Mouse (Mus musculus) erythroid progenitor cell, adult 5-6 weeks (primary cell): Measurements from ENCODE around the gene Tmem273. TPM values are rescaled to one million over a fixed set of nuclear protein-coding genes. Genes with fewer than 3 reads are reported as not detected.

ENCODE experiments used
- ATAC-seq: replicated peaks from 2 replicates; pipeline ENCODE4 v1.8.0; 2016; ENCODE audit warnings: moderate number of reproducible peaks, mild to moderate bottlenecking, moderate TSS enrichment, inconsistent platforms; ENCODE audit not compliant: poor library complexity, low FRiP score, severe bottlenecking
- total RNA-seq, 2 experiments: library from RNA; stranded (forward) in 1 of 2; stranded (reverse) in 1 of 2; fragments of 150-400 nt in 1 of 2; fragments of 186-747, 209-891 nt in 1 of 2; gene quantifications; 2 replicates each; pipeline versions ENCODE4 v1.2.3 to v1.2.4; 2015 to 2017; ENCODE audit warnings: low replicate concordance in 2 of 2

Tmem273 gene
- total RNA-seq, 2 experiments from 2014 or later = 4.6 to 15.4 TPM

DNA sequence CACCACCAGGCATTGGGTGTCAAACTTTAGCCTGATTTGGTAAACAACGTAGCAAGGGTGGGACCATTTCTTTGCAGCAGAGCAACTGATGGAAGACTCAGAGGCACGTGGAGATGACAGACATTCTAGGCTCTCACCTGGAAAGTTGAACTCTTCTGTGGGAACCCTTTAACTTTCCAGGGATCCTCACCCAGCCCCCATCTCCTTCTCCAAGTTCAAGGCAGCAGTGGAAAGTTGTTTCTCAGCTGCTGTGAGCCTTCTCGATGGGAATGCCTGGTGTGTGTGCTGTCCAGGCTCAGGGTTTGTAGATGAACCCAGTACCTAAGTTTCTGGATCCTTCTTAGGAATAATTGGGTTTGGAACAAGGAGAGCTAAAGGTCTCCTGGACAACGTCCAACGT is 70.5 kb downstream of the Tmem273 start:
- ATAC-seq = no peak

DNA sequence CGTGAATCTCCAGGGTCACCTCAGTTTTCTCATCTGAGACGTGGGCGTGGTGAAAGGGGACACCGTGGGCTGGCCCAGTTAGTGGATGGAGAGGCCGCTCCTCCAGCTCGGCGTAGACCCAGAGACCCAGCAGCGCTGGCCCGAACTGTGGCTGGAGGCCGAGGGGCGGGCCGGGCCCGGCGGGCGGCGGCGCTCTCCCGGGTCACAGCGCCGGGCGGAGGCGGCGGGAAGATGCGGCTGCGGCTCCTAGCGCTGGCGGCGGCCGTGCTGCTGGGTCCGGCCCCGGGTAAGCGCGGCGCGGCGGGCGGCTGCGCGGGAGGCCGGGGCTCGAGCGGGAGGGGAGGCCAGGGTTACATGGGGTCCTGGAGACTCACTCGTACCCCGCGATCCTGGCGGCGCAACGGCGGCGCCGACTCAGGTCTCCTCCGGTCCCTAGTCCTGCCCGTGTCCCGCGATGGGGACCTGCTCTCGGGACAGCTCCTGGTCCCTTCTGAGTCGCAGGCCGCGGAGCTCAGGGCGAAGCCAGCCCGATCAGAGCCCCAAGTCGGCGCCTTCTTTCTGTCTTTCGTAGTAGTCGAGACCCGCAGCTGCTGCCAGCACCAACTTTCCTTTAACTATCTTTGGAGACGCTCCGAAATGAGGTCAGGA is 71.0 kb downstream of the Tmem273 start, which contains the start of gene Vstm4:
TSS of gene Vstm4 (plus strand) at position 76 of the 648 bp plus-strand sequence.
- ATAC-seq = no peak

DNA sequence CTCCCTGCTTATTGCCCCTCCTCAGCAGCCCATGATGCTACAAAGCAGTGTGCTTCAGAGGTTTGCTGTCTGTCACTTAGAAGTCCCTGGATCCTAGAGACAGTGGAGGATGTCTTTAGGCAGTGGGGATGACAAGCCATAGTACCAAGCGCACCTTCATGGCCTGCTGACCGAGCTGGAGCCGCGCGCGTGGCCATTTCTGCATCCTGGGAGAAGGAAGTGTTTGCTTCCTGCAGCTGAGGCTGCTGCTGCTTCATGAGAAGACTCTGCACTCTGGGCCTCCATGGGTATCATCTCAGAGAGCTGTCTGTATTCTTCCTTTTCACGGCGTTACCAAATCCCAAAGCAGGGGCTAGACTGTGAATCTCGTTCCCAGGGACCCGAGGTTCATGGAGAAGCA is 72.6 kb downstream of the Tmem273 start:
- no peak for ATAC-seq

DNA sequence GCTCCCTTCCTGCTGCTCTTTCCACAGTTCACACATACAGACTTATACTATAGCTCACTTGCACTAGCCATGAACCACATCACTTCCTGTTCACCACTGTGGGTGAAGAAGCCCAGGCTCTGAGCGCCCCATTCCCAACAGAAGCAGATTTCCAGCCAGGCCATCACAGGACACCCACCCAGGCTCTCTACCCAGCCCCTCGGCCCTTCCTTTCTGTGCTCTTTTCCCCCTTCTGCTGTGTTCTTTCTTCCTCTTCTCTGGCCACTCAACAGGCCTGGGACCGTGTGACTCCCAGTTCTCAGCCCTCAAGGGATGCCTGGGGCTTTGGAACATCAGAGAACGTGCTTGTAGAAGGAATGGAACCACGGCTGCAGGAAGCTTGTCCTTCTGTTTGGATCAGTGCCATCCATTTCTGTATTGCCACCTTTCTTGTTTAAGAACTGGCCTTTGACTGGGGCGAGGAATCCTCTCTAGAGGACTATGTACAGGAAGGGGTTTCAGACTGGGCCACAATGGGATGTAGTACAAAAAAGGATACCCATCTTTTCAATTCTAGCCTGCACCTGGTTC is 73.3 kb downstream of the Tmem273 start:
- no peak for ATAC-seq

DNA sequence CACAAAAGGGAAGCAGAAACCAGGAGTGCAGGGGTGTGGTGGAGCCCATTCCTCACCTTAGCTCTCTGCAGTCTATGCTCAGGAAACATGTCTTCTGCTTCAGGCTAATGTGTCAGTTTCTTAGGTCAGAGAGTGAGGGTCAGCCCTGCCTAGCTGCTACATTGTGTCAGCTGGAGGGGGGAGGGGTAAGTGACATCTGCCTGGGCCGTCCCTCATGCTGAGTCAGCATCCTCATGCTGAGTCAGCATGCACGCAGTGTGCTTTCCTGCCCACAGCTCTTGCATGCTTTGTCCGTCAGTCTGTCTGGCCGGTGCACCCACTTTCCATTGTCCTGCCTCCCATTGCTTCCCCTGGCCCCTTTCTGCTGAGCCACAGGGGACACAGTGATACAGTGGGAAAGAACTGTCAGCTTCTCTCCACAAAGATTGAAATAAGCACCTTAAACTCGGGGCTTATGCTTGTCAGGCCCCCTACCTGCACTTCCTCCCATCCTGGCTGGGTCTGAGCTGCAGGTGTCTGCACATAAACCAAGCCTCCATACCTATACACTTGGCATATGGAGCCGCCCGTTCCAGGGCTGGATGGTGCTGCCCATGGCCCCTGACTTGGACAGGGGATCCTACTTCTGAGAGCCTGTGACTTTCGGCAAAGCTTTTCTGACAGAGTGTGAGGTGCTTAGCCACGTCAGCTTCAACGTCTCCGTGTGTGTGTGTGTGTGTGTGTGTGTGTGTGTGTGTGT is 74.2 kb downstream of the Tmem273 start:
- ATAC-seq = no peak

DNA sequence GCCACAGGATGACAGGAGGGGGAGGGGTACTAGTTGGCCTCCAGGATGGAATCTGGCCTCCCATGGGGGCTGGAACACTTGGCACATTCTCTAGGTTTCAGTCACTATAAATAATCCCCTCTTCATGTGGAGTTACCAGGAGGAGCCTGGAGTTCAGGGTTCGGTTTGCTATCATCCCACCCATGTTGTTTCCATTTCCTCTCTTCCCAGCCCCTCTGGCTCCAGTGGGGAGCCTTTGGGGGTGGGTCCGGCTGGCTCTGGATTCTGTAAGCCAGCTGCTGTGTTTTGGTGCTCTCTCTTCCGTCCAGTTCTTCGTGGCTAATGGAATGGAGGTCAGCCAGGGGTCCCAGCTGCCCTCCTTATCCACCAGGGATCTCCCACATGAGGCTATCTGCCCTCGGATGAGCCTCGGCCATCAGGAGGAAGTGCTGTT is 75.4 kb downstream of the Tmem273 start:
- ATAC-seq = no peak

DNA sequence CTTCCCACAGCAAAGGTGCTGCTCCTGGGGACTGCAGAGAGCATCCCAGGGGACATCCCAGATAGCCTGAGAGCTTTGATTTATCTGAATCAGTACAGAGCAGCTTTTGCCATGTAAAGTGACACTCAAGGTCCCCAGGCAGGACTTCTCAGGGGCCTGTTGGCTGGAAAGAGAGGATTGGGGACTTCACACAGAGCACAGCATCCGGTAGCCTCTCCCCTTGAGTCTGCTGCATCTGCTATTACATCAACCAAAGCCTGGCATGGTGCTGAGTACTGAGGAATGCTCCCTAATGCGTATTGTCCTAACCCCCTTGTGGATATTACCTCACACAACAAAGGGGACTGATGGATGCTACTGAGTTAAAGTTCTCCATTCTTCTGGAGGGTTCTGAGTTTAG is 75.9 kb downstream of the Tmem273 start:
- ATAC-seq = no peak

DNA sequence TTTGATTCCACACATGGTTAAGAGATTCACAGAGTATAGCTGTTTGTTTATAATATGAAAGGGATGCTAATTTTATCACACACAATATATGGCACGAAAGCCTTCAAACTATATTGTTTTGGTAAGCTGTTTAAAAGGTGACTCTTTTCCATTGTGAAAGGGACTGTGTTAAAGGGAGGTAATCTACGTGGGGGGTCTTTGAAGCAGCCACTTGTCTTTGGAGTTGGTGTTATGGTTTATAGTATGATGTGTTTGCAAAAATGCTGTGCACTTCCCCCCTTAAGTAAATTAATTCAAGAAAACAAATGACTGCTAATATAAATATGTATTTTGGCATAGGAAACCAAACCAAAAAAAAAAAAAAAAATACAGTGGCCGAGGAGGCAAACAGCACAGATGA is 79.6 kb downstream of the Tmem273 start:
- ATAC-seq = no peak

Other genes with a start within 250 kb of the Tmem273 start
- not detected in 2 replicates for gene Prrxl1, start 186.6 kb upstream of the Tmem273 start, total RNA-seq (2015; ENCODE audit: low replicate concordance)
- not detected in 2 replicates for gene Prrxl1, start 186.6 kb upstream of the Tmem273 start, total RNA-seq (2017; ENCODE audit: low replicate concordance)
- gene 3425401B19Rik, start 100.7 kb upstream of the Tmem273 start, total RNA-seq (2015; ENCODE audit: low replicate concordance) = not detected in 2 replicates
- not detected in 2 replicates for gene 3425401B19Rik, start 100.7 kb upstream of the Tmem273 start, total RNA-seq (2017; ENCODE audit: low replicate concordance)
- gene Fam170b, start 48.0 kb downstream of the Tmem273 start, total RNA-seq (2015; ENCODE audit: low replicate concordance) = not detected in 2 replicates
- gene Fam170b, start 48.0 kb downstream of the Tmem273 start, total RNA-seq (2017; ENCODE audit: low replicate concordance) = not detected in 2 replicates
- gene Vstm4, start 70.8 kb downstream of the Tmem273 start, total RNA-seq (2015; ENCODE audit: low replicate concordance) = 1.1 and 1.3 TPM in 2 replicates
- gene Vstm4, start 70.8 kb downstream of the Tmem273 start, total RNA-seq (2017; ENCODE audit: low replicate concordance) = 1.4 and 2.6 TPM in 2 replicates
- not detected in 2 replicates for gene Lrrc18, start 205.4 kb downstream of the Tmem273 start, total RNA-seq (2015; ENCODE audit: low replicate concordance)
- gene Lrrc18, start 205.4 kb downstream of the Tmem273 start, total RNA-seq (2017; ENCODE audit: low replicate concordance) = not detected in 2 replicates